Mouse (Mus musculus): ENCODE results near the gene Efna1. TPM values are rescaled to one million over a fixed set of nuclear protein-coding genes. Genes with fewer than 3 reads are reported as not detected.

Gene Efna1
- total RNA-seq, 2 experiments from 2014 or later = 25.0 to 34.3 TPM

- peak; percentile 29 for DNase-seq
Observed at GRCm38 (mm10) chr3:89244158-89244981, 36.6 kb downstream of the Efna1 start.

- DNase-seq = peak; percentile 29
Observed at GRCm38 (mm10) chr3:89243609-89244008, 37.3 kb downstream of the Efna1 start.

GRCm38 (mm10) chr3:89242331-89242895 is 38.5 kb downstream of the Efna1 start:
- DNase-seq = peak; percentile 74

GRCm38 (mm10) chr3:89238494-89238893 is 42.4 kb downstream of the Efna1 start:
- DNase-seq = no peak

- DNase-seq = no peak
Observed at GRCm38 (mm10) chr3:89237682-89238081, 43.3 kb downstream of the Efna1 start.

GRCm38 (mm10) chr3:89236516-89236915 is 44.4 kb downstream of the Efna1 start:
- no peak for DNase-seq

- no peak for DNase-seq
Observed at GRCm38 (mm10) chr3:89233562-89234110, 47.3 kb downstream of the Efna1 start.

- no peak for DNase-seq
Observed at GRCm38 (mm10) chr3:89232614-89233013, 48.3 kb downstream of the Efna1 start.

GRCm38 (mm10) chr3:89231772-89232275 is 49.1 kb downstream of the Efna1 start:
- DNase-seq = no peak

GRCm38 (mm10) chr3:89231345-89231744 is 49.6 kb downstream of the Efna1 start:
- no peak for DNase-seq

- no peak for DNase-seq
Observed at GRCm38 (mm10) chr3:89230561-89230960, 50.4 kb downstream of the Efna1 start.

- DNase-seq = no peak
Observed at GRCm38 (mm10) chr3:89229276-89229675, 51.7 kb downstream of the Efna1 start.

- DNase-seq = no peak
Observed at GRCm38 (mm10) chr3:89228836-89229235, 52.1 kb downstream of the Efna1 start, which contains the start of gene Muc1. Gene Muc1 (plus strand): TSS chr3:89229057.

GRCm38 (mm10) chr3:89228180-89228549 is 52.8 kb downstream of the Efna1 start:
- DNase-seq = peak; percentile 93

- DNase-seq = peak; percentile 91
Observed at GRCm38 (mm10) chr3:89227307-89228179, 53.4 kb downstream of the Efna1 start.

- no peak for DNase-seq
Observed at GRCm38 (mm10) chr3:89226900-89227299, 54.0 kb downstream of the Efna1 start, which contains the start of gene Mtx1. Gene Mtx1 (minus strand): TSS chr3:89227088.

GRCm38 (mm10) chr3:89226361-89226760 is 54.6 kb downstream of the Efna1 start:
- DNase-seq = no peak

GRCm38 (mm10) chr3:89225918-89226317 is 55.0 kb downstream of the Efna1 start:
- DNase-seq = no peak

- no peak for DNase-seq
Observed at GRCm38 (mm10) chr3:89225321-89225815, 55.6 kb downstream of the Efna1 start.

GRCm38 (mm10) chr3:89224796-89225195 is 56.1 kb downstream of the Efna1 start:
- DNase-seq = no peak

Data from adrenal gland, postnatal 10 days (tissue).